Mouse (Mus musculus) lung, embryonic 15.5 days (tissue): Measurements from ENCODE around the gene Lrpprc. TPM values are rescaled to one million over a fixed set of nuclear protein-coding genes. Genes with fewer than 3 reads are reported as not detected.

Experiments
- ATAC-seq: fragments of 200-750 bp; cut with Nextera tagmentation; 2 replicates; pipeline ENCODE4 v1.8.0; 2017; ENCODE audit warnings: moderate number of reproducible peaks, borderline replicate concordance; ENCODE audit not compliant: low FRiP score, low TSS enrichment; ENCODE audit errors: extremely low read depth
- H3K27ac ChIP-seq: fragments of 300-500 bp; sonication (generic); 2 replicates; pipeline ENCODE4 v1.5.1; 2015; ENCODE audit warnings: moderate library complexity, mild to moderate bottlenecking, inconsistent platforms
- H3K27me3 ChIP-seq: fragments of 300-500 bp; sonication (generic); 2 replicates; pipeline ENCODE4 v1.6.1; 2015; ENCODE audit warnings: inconsistent platforms
- H3K36me3 ChIP-seq: fragments of 300-500 bp; sonication (generic); 2 replicates; pipeline ENCODE4 v1.6.1; 2015; ENCODE audit warnings: inconsistent platforms
- H3K4me1 ChIP-seq: fragments of 300-500 bp; sonication (generic); 2 replicates; pipeline ENCODE4 v1.6.1; 2015; ENCODE audit warnings: inconsistent platforms
- H3K4me2 ChIP-seq: fragments of 300-500 bp; sonication (generic); 2 replicates; pipeline ENCODE4 v1.6.1; 2015; ENCODE audit warnings: inconsistent platforms, mild to moderate bottlenecking, moderate library complexity
- H3K4me3 ChIP-seq: fragments of 300-500 bp; sonication (generic); 2 replicates; pipeline ENCODE4 v1.5.1; 2015; ENCODE audit warnings: mild to moderate bottlenecking, inconsistent platforms
- H3K9ac ChIP-seq: fragments of 300-500 bp; sonication (generic); 2 replicates; pipeline ENCODE4 v1.6.1; 2015; ENCODE audit warnings: inconsistent platforms
- H3K9me3 ChIP-seq: fragments of 300-500 bp; sonication (generic); 2 replicates; pipeline ENCODE4 v1.6.1; 2016; ENCODE audit warnings: inconsistent platforms
- WGBS: fragments of 180-500 bp; shearing (Covaris S2); methylation state at CpG from one replicate; pipeline ENCODE4 v1.1.7; 2015; 5-methylcytosine and 5-hydroxymethylcytosine counted together
- polyA plus RNA-seq: library from polyadenylated mRNA; unstranded; fragments of >200 nt; fragmentation: Nextera tagmentation; extraction: Ambion mirVana; gene quantifications from 2 replicates; pipeline ENCODE4 v1.2.1, GENCODE M21; 2015

Lrpprc gene
- polyA plus RNA-seq, 1 experiment from 2014 or later = 38.2 TPM

- Histone ChIP-seq H3K9ac (peak overlapping the region; percentile 72), H3K4me2 (peak overlapping the region; percentile 68), H3K27me3 (no peaks in the 10 kb centered on the region), H3K36me3 (no peaks in the 10 kb centered on the region), H3K27ac (peak overlapping the region; percentile 70; the same call in 1 of the 2 replicates), H3K4me1 (peaks cover 25% of the 10 kb centered on the region), H3K4me3 (peak overlapping the region; percentile 91), H3K9me3 (no peaks in the 10 kb centered on the region)
- ATAC-seq = no peak
- WGBS = under 1% methylated on average over 22 of the region's 22 CpGs
Measured at GRCm38 (mm10) chr17:84790043-84790442, 546 bp downstream of the Lrpprc start.

- no peak overlapping the region for H3K27ac ChIP-seq
- no peak overlapping the region for H3K4me2 ChIP-seq
- peaks cover 25% of the 10 kb centered on the region for H3K4me1 ChIP-seq
- H3K9me3 ChIP-seq = no peaks in the 10 kb centered on the region
- 89% methylated on average over 20 of the region's 20 CpGs for WGBS
- H3K9ac ChIP-seq = no peak overlapping the region
- ATAC-seq = no peak
- H3K27me3 ChIP-seq = no peaks in the 10 kb centered on the region
- H3K4me3 ChIP-seq = no peak overlapping the region; the same call in 1 of the 2 replicates
- H3K36me3 ChIP-seq = no peaks in the 10 kb centered on the region
Measured at GRCm38 (mm10) chr17:84788376-84789125, 2.0 kb downstream of the Lrpprc start.

GRCm38 (mm10) chr17:84787477-84787876 lies 3.1 kb downstream of the Lrpprc start:
- no peak for ATAC-seq
- no peak overlapping the region for H3K27ac ChIP-seq
- WGBS = 82% methylated on average over 11 of the region's 11 CpGs
- no peak overlapping the region for H3K4me3 ChIP-seq
- H3K36me3 ChIP-seq = no peaks in the 10 kb centered on the region
- no peaks in the 10 kb centered on the region for H3K27me3 ChIP-seq
- H3K9ac ChIP-seq = no peak overlapping the region
- peaks cover 25% of the 10 kb centered on the region for H3K4me1 ChIP-seq
- H3K4me2 ChIP-seq = no peak overlapping the region
- H3K9me3 ChIP-seq = no peaks in the 10 kb centered on the region

- Histone ChIP-seq H3K9me3 (no peaks in the 10 kb centered on the region), H3K27ac (no peak overlapping the region), H3K4me2 (no peak overlapping the region), H3K36me3 (no peaks in the 10 kb centered on the region), H3K9ac (no peak overlapping the region), H3K27me3 (no peaks in the 10 kb centered on the region), H3K4me1 (peaks cover 22% of the 10 kb centered on the region), H3K4me3 (no peak overlapping the region)
- ATAC-seq = no peak
- WGBS = 91% methylated on average over 8 of the region's 8 CpGs
Measured at GRCm38 (mm10) chr17:84786911-84787310, 3.7 kb downstream of the Lrpprc start.

GRCm38 (mm10) chr17:84785176-84785575 lies 5.4 kb downstream of the Lrpprc start:
- WGBS = 49% methylated on average over 5 of the region's 5 CpGs
- Histone ChIP-seq H3K9me3 (no peaks in the 10 kb centered on the region), H3K4me3 (no peak overlapping the region), H3K27ac (no peak overlapping the region), H3K4me1 (peaks cover 15% of the 10 kb centered on the region), H3K27me3 (no peaks in the 10 kb centered on the region), H3K9ac (no peak overlapping the region), H3K36me3 (no peaks in the 10 kb centered on the region), H3K4me2 (no peak overlapping the region)
- ATAC-seq = no peak

- Histone ChIP-seq H3K9ac (no peak overlapping the region), H3K4me2 (no peak overlapping the region), H3K36me3 (no peaks in the 10 kb centered on the region), H3K27me3 (no peaks in the 10 kb centered on the region), H3K4me1 (peaks cover 1% of the 10 kb centered on the region; the same call in 1 of the 2 replicates), H3K9me3 (no peaks in the 10 kb centered on the region), H3K4me3 (no peak overlapping the region), H3K27ac (no peak overlapping the region)
- no peak for ATAC-seq
- WGBS = 88% methylated on average over 5 of the region's 5 CpGs
Measured at GRCm38 (mm10) chr17:84783491-84783890, 7.1 kb downstream of the Lrpprc start.

- whole genome bisulfite sequencing = 95% methylated on average over 6 of the region's 6 CpGs
- Histone ChIP-seq H3K4me3 (no peak overlapping the region), H3K36me3 (peaks cover 8% of the 10 kb centered on the region), H3K9ac (no peak overlapping the region), H3K9me3 (no peaks in the 10 kb centered on the region), H3K27me3 (no peaks in the 10 kb centered on the region), H3K4me1 (no peaks in the 10 kb centered on the region), H3K27ac (no peak overlapping the region), H3K4me2 (no peak overlapping the region)
- no peak for ATAC-seq
Measured at GRCm38 (mm10) chr17:84780321-84780720, 10.3 kb downstream of the Lrpprc start.

- Histone ChIP-seq H3K4me1 (no peaks in the 10 kb centered on the region), H3K4me2 (no peak overlapping the region), H3K27me3 (no peaks in the 10 kb centered on the region), H3K36me3 (peaks cover 15% of the 10 kb centered on the region), H3K9me3 (no peaks in the 10 kb centered on the region), H3K9ac (no peak overlapping the region), H3K27ac (no peak overlapping the region), H3K4me3 (no peak overlapping the region)
- WGBS = 84% methylated on average over 7 of the region's 7 CpGs
- no peak for ATAC-seq
Measured at GRCm38 (mm10) chr17:84778477-84778978, 12.1 kb downstream of the Lrpprc start.

- Histone ChIP-seq H3K36me3 (peaks cover 19% of the 10 kb centered on the region), H3K27me3 (no peaks in the 10 kb centered on the region), H3K4me3 (no peak overlapping the region), H3K4me2 (no peak overlapping the region), H3K27ac (no peak overlapping the region), H3K9ac (no peak overlapping the region), H3K9me3 (no peaks in the 10 kb centered on the region), H3K4me1 (no peaks in the 10 kb centered on the region)
- WGBS = 79% methylated on average over 16 of the region's 16 CpGs
- no peak; the same call in 1 of the 2 replicates for ATAC-seq
Measured at GRCm38 (mm10) chr17:84776362-84777000, 14.1 kb downstream of the Lrpprc start.

GRCm38 (mm10) chr17:84775291-84775690 lies 15.3 kb downstream of the Lrpprc start:
- no peaks in the 10 kb centered on the region for H3K4me1 ChIP-seq
- WGBS = 93% methylated on average over 10 of the region's 10 CpGs

GRCm38 (mm10) chr17:84771882-84772281 lies 18.7 kb downstream of the Lrpprc start:
- Histone ChIP-seq H3K4me3 (no peak overlapping the region), H3K9me3 (no peaks in the 10 kb centered on the region), H3K9ac (no peak overlapping the region), H3K4me1 (no peaks in the 10 kb centered on the region), H3K27ac (no peak overlapping the region), H3K36me3 (peaks cover 50% of the 10 kb centered on the region), H3K4me2 (no peak overlapping the region), H3K27me3 (no peaks in the 10 kb centered on the region)
- 91% methylated on average over 9 of the region's 9 CpGs for WGBS
- ATAC-seq = no peak

More at GRCm38 (mm10) chr17:84775291-84775690, 15.3 kb downstream of the Lrpprc start:
- Histone ChIP-seq H3K27me3 (no peaks in the 10 kb centered on the region), H3K36me3 (peaks cover 23% of the 10 kb centered on the region), H3K9ac (no peak overlapping the region), H3K4me2 (no peak overlapping the region), H3K4me3 (no peak overlapping the region), H3K27ac (no peak overlapping the region), H3K9me3 (no peaks in the 10 kb centered on the region)
- no peak for ATAC-seq

GRCm38 (mm10) chr17:84758971-84759370 lies 31.6 kb downstream of the Lrpprc start:
- Histone ChIP-seq H3K9ac (no peak overlapping the region), H3K9me3 (no peaks in the 10 kb centered on the region), H3K4me2 (no peak overlapping the region), H3K4me1 (no peaks in the 10 kb centered on the region), H3K27ac (no peak overlapping the region), H3K4me3 (no peak overlapping the region), H3K36me3 (peaks cover 12% of the 10 kb centered on the region; the same call in 1 of the 2 replicates), H3K27me3 (no peaks in the 10 kb centered on the region)
- ATAC-seq = no peak
- WGBS = 85% methylated on average over 8 of the region's 8 CpGs
